Mouse (Mus musculus): ENCODE measurements around the gene Kdm1b. TPM values are rescaled to one million over a fixed set of nuclear protein-coding genes. Genes with fewer than 3 reads are reported as not detected.

The Kdm1b gene
- 39.9 TPM for polyA plus RNA-seq (2017; shearing (Covaris generic))

DNA sequence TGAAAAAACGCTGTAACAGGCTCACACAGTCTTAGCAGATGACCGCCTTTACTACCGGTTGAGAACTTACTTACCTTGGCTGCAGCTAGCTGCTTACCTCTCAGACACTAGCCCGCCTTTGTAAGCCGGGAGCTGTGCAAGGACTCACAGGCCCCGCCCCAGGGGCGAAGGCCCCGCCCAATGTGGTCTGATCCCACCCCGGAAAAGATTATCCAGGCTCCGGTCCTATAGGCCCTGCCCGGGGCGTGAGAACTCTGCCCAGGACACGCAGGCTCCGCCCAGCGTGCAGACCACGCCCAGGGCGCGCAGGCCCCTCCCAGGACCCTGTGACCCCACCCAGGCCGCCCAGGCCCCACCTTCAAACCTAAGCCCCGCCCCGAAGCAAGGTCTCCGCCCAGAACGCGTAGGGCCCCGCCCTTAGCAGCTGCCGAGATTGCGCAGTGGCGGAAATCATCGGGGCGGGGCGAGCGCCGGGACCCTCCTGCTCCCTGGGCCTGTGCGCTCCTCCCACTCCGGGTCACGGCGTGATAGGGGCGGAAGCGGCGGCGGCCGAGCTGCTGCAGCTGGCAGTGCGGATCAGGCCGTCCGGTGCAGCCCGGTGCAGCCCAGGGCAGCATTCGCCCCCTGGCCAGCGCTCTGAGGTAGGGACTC, at the start of gene Kdm1b:
Gene Kdm1b, plus strand, starts transcription at position 470 of the 651 bp plus-strand sequence.

DNA sequence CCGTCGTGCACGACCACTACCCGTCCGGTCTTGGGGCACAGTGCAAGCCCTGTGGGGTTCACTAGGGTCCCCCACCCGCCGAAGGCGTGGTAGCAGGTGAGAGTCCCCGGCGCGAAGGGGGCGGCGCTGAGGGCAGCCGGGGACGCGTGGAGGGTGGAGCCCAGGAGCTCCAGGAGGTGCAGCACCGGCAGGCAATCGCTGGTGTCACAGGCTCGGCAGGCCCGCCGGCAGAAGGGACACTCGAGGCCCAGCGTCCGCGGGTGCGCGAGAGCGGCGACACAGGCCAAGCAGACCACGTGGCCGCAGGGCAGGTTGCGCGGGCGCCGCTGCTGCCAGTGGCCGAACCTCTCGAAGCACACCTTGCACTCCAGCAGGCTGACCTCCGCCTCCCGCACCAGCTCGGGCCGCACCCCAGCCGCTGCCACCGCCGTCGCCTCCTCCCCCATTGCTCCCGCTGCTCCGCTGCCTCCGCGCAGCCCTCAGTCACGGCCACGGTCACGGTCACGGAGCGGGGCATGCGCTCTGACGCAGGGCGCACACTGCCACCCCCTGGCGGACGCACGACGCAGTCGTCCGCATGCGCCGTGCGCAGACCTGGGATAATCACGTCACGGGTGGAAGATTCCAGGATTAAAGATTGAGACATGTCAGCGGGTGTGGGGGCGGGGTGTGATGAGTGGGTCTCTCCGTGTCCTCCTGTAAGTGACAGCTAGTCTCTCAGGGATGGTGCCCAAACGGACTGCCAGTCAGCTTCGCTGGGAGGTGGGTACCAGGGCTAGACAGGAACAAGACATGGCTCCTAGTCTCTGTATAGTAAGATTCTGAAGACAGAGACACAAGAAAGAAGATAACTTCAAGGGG, 28.7 kb upstream of the Kdm1b start, which contains the start of gene Nhlrc1:
Gene Nhlrc1, minus strand, starts transcription at position 517 of the 861 bp plus-strand sequence.

GRCm38 (mm10) chr13:47044617-47044947, 1.3 kb downstream of the Kdm1b start, which contains the start of gene Tpmt:
Gene Tpmt (minus strand): TSS chr13:47044737.

DNA sequence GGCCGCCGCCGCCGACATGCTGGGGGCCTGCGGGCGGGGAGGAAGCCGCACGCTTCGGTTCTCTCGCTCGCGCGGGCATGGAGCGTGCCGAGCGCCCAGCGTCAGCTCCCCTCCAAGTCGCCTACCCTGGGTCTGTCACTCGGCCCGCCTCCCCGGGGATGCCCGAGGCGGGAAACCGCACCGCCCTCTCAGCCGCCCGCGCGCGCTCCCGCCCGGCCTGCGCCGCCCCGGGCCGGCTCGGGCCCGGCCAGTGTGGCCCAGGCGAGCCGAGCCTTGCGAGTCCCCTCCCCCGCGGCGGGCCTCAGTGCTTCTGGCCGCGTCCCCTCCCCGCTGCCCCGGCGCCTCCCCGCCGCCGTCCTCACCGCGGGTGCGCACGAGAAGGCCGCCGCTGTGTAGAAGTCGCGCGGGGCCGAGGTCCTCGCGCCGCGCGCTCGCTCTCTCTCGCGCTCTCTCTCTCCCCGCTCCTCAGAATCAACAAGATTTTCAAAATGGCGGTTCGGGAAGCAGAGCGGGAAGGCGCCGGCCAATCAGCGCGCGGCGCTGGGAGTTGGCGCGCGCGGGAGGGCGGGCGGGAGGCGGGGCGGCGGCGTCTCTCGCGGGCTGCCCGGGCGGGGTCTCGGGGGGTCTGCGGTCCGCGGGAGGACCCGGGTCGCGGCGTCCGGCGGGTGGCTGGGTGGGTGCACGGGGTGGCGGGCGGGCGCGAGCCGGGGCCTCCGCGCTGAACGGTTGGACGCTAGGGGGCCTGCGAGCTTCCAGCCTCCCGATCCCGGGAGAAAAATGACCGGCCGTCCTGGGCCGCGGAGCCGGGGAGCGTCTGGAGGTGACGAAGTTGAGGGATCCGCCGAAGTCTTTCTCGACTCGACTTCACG, 62.6 kb downstream of the Kdm1b start, which contains the start of gene Dek:
Gene Dek, minus strand, starts transcription at position 491 of the 869 bp plus-strand sequence.

GRCm38 (mm10) chr13:47122537-47123430, 79.5 kb downstream of the Kdm1b start, which contains the start of gene Rnf144b:
Gene Rnf144b (plus strand): TSS chr13:47122656.

Other genes with a start within 250 kb of the Kdm1b start
- 4.9 TPM for gene Kif13a, start 113.6 kb upstream of the Kdm1b start, polyA plus RNA-seq (2017; shearing (Covaris generic))
- gene Nhlrc1, start 28.6 kb upstream of the Kdm1b start, polyA plus RNA-seq (2017; shearing (Covaris generic)), result 0.76 TPM
- 3.0 TPM for gene Tpmt, start 1.2 kb downstream of the Kdm1b start, polyA plus RNA-seq (2017; shearing (Covaris generic))
- gene Dek, start 62.7 kb downstream of the Kdm1b start, polyA plus RNA-seq (2017; shearing (Covaris generic)), result 81.8 TPM
- 0.28 TPM for gene Rnf144b, start 79.2 kb downstream of the Kdm1b start, polyA plus RNA-seq (2017; shearing (Covaris generic))

All from inflammation-experienced regulatory T-cells, adult 16 weeks (primary cell).